Mouse (Mus musculus) kidney, embryonic 16.5 days (tissue): ENCODE measurements around the gene Idnk. TPM values are rescaled to one million over a fixed set of nuclear protein-coding genes. Genes with fewer than 3 reads are reported as not detected.

Experiments
- ATAC-seq: fragments of 200-750 bp; cut with Nextera tagmentation; 2 replicates; pipeline ENCODE4 v1.8.0; 2017; ENCODE audit warnings: moderate TSS enrichment; ENCODE audit not compliant: low FRiP score, low TSS enrichment
- H3K27ac ChIP-seq: fragments of 300-500 bp; sonication (generic); 2 replicates; pipeline ENCODE4 v1.5.1; 2014; ENCODE audit warnings: low read length
- H3K27me3 ChIP-seq: fragments of 300-500 bp; sonication (generic); 2 replicates; pipeline ENCODE4 v1.6.1; 2014; ENCODE audit warnings: low read length, control low read depth, mixed read lengths; ENCODE audit not compliant: insufficient read depth
- H3K36me3 ChIP-seq: fragments of 300-500 bp; sonication (generic); 2 replicates; pipeline ENCODE4 v1.6.1; 2014; ENCODE audit warnings: low read length, control low read depth, mixed read lengths; ENCODE audit not compliant: insufficient read depth
- H3K4me1 ChIP-seq: fragments of 300-500 bp; sonication (generic); 2 replicates; pipeline ENCODE4 v1.6.1; 2014; ENCODE audit warnings: low read length, control low read depth, mixed read lengths; ENCODE audit not compliant: insufficient read depth
- H3K4me2 ChIP-seq: fragments of 300-500 bp; sonication (generic); replicated peaks from 2 replicates; pipeline ENCODE4 v1.6.1; 2014; ENCODE audit warnings: low read depth, low read length
- H3K4me3 ChIP-seq: fragments of 300-500 bp; sonication (generic); 2 replicates; pipeline ENCODE4 v1.5.1; 2014; ENCODE audit warnings: mild to moderate bottlenecking, low read length
- H3K9ac ChIP-seq: fragments of 300-500 bp; sonication (generic); replicated peaks from 2 replicates; pipeline ENCODE4 v1.6.1; 2014; ENCODE audit warnings: low read length
- H3K9me3 ChIP-seq: fragments of 300-500 bp; sonication (generic); 2 replicates; pipeline ENCODE4 v1.6.1; 2016; ENCODE audit warnings: low read length, control low read depth
- WGBS: fragments of 180-500 bp; shearing (Covaris S2); extraction: QIAGEN DNeasy Blood & Tissue Kit; methylation state at CpG from one replicate; pipeline ENCODE4 v1.1.7; 2014; 5-methylcytosine and 5-hydroxymethylcytosine counted together
- polyA plus RNA-seq: library from polyadenylated mRNA; unstranded; fragments of >200 nt; fragmentation: Nextera tagmentation; extraction: Ambion mirVana; gene quantifications from 2 replicates; pipeline ENCODE4 v1.2.1, GENCODE M21; 2015

The Idnk gene
- polyA plus RNA-seq, 1 experiment from 2014 or later = 38.6 TPM

GRCm38 (mm10) chr13:58201908-58202307 is 44.5 kb downstream of the Idnk start:
- 95% methylated on average over 3 of the region's 3 CpGs for WGBS
- no peak overlapping the region for H3K4me2 ChIP-seq
- no peak for ATAC-seq
- no peak overlapping the region for H3K9ac ChIP-seq
- no peaks in the 10 kb centered on the region for H3K27me3 ChIP-seq
- 0 out of 2 replicates have a peak, but pooled peaks cover 4% of the 10 kb centered on the region for H3K4me1 ChIP-seq
- H3K36me3 ChIP-seq = peaks cover 13% of the 10 kb centered on the region
- no peak overlapping the region for H3K4me3 ChIP-seq
- no peaks in the 10 kb centered on the region for H3K9me3 ChIP-seq
- no peak overlapping the region for H3K27ac ChIP-seq

GRCm38 (mm10) chr13:58202903-58203302 is 45.5 kb downstream of the Idnk start:
- no peak for ATAC-seq
- H3K27ac ChIP-seq = no peak overlapping the region
- H3K9ac ChIP-seq = no peak overlapping the region
- H3K27me3 ChIP-seq = no peaks in the 10 kb centered on the region
- H3K4me1 ChIP-seq = 0 out of 2 replicates have a peak, but pooled peaks cover 3% of the 10 kb centered on the region
- peaks cover 4% of the 10 kb centered on the region; the same call in 1 of the 2 replicates for H3K36me3 ChIP-seq
- WGBS = 88% methylated on average over 1 of the region's 1 CpGs
- H3K4me3 ChIP-seq = no peak overlapping the region
- no peak overlapping the region for H3K4me2 ChIP-seq
- H3K9me3 ChIP-seq = no peaks in the 10 kb centered on the region

- H3K27ac ChIP-seq = no peak overlapping the region
- no peak overlapping the region for H3K4me3 ChIP-seq
Measured at GRCm38 (mm10) chr13:58204202-58204601, 46.8 kb downstream of the Idnk start.

GRCm38 (mm10) chr13:58204986-58205385 is 47.5 kb downstream of the Idnk start:
- no peak overlapping the region for H3K9ac ChIP-seq
- H3K4me1 ChIP-seq = peaks cover 5% of the 10 kb centered on the region; the same call in 1 of the 2 replicates
- no peaks in the 10 kb centered on the region for H3K36me3 ChIP-seq
- no peak overlapping the region for H3K4me2 ChIP-seq
- ATAC-seq = no peak
- no peaks in the 10 kb centered on the region for H3K27me3 ChIP-seq
- WGBS = 74% methylated on average over 4 of the region's 4 CpGs
- no peak overlapping the region for H3K27ac ChIP-seq
- H3K4me3 ChIP-seq = no peak overlapping the region
- no peaks in the 10 kb centered on the region for H3K9me3 ChIP-seq

More at GRCm38 (mm10) chr13:58204202-58204601, 46.8 kb downstream of the Idnk start:
- H3K27me3 ChIP-seq = no peaks in the 10 kb centered on the region
- H3K4me1 ChIP-seq = peaks cover 5% of the 10 kb centered on the region; the same call in 1 of the 2 replicates
- H3K9ac ChIP-seq = no peak overlapping the region
- no peaks in the 10 kb centered on the region for H3K36me3 ChIP-seq
- ATAC-seq = no peak
- WGBS = 97% methylated on average over 3 of the region's 3 CpGs
- H3K4me2 ChIP-seq = no peak overlapping the region
- no peaks in the 10 kb centered on the region for H3K9me3 ChIP-seq

- Histone ChIP-seq H3K27me3 (no peaks in the 10 kb centered on the region), H3K9ac (no peak overlapping the region), H3K36me3 (no peaks in the 10 kb centered on the region), H3K4me1 (peaks cover 5% of the 10 kb centered on the region; the same call in 1 of the 2 replicates), H3K27ac (no peak overlapping the region), H3K4me2 (no peak overlapping the region), H3K9me3 (no peaks in the 10 kb centered on the region), H3K4me3 (no peak overlapping the region)
- no peak for ATAC-seq
- 84% methylated on average over 4 of the region's 4 CpGs for WGBS
Measured at GRCm38 (mm10) chr13:58206084-58206483, 48.6 kb downstream of the Idnk start.

- H3K4me1 ChIP-seq = peaks cover 34% of the 10 kb centered on the region
- H3K36me3 ChIP-seq = no peaks in the 10 kb centered on the region
- H3K4me3 ChIP-seq = no peak overlapping the region
- WGBS = 73% methylated on average over 5 of the region's 5 CpGs
- H3K9ac ChIP-seq = no peak overlapping the region
- H3K9me3 ChIP-seq = no peaks in the 10 kb centered on the region
- H3K27me3 ChIP-seq = no peaks in the 10 kb centered on the region
- H3K27ac ChIP-seq = no peak overlapping the region
- no peak overlapping the region for H3K4me2 ChIP-seq
- ATAC-seq = no peak
Measured at GRCm38 (mm10) chr13:58210441-58210840, 53.0 kb downstream of the Idnk start.

- Histone ChIP-seq H3K36me3 (no peaks in the 10 kb centered on the region), H3K27me3 (no peaks in the 10 kb centered on the region), H3K9ac (no peak overlapping the region), H3K9me3 (no peaks in the 10 kb centered on the region), H3K4me1 (peaks cover 41% of the 10 kb centered on the region), H3K4me2 (no peak overlapping the region), H3K4me3 (no peak overlapping the region), H3K27ac (no peak overlapping the region)
- ATAC-seq = no peak
- 77% methylated on average over 2 of the region's 2 CpGs for WGBS
Measured at GRCm38 (mm10) chr13:58212530-58212929, 55.1 kb downstream of the Idnk start.

- no peaks in the 10 kb centered on the region for H3K9me3 ChIP-seq
- H3K27ac ChIP-seq = no peak overlapping the region
- no peaks in the 10 kb centered on the region for H3K27me3 ChIP-seq
- peak overlapping the region; percentile 99 for H3K9ac ChIP-seq
- H3K4me2 ChIP-seq = peak overlapping the region; percentile 88
- peak overlapping the region; percentile 97 for H3K4me3 ChIP-seq
- peaks cover 38% of the 10 kb centered on the region for H3K4me1 ChIP-seq
- no peak for ATAC-seq
- WGBS = 41% methylated on average over 8 of the region's 8 CpGs
- no peaks in the 10 kb centered on the region for H3K36me3 ChIP-seq
Measured at GRCm38 (mm10) chr13:58213801-58214200, 56.4 kb downstream of the Idnk start.

Other genes with a start within 250 kb of the Idnk start
- gene Spock1, start 249.3 kb upstream of the Idnk start, polyA plus RNA-seq = 0.59 and 0.64 TPM in 2 replicates
- gene Klhl3, start 44.1 kb upstream of the Idnk start, polyA plus RNA-seq = 8.2 and 9.2 TPM in 2 replicates
- gene Hnrnpa0, start 29.1 kb upstream of the Idnk start, polyA plus RNA-seq = 23.2 and 32.9 TPM in 2 replicates
- 103 and 104 TPM in 2 replicates for gene Ubqln1, start 58.0 kb downstream of the Idnk start, polyA plus RNA-seq
- gene Gkap1, start 118.0 kb downstream of the Idnk start, polyA plus RNA-seq = 22.5 and 25.8 TPM in 2 replicates
- gene Kif27, start 201.5 kb downstream of the Idnk start, polyA plus RNA-seq = 0.71 and 0.84 TPM in 2 replicates
- gene 2210016F16Rik, start 227.6 kb downstream of the Idnk start, polyA plus RNA-seq = 29.3 and 31.0 TPM in 2 replicates
- 23.2 and 25.7 TPM in 2 replicates for gene Rmi1, start 244.6 kb downstream of the Idnk start, polyA plus RNA-seq
- gene Hnrnpk, start 245.7 kb downstream of the Idnk start, polyA plus RNA-seq = 1,654 and 1,686 TPM in 2 replicates